Mouse (Mus musculus) hindbrain, embryonic 10.5 days (tissue): ENCODE data around the gene Mien1. TPM values are rescaled to one million over a fixed set of nuclear protein-coding genes. Genes with fewer than 3 reads are reported as not detected.
A peak's percentile ranks its signal among the peaks of the same experiment; 100 is the strongest.

ENCODE experiments used
- DNase-seq: peaks from one replicate; pipeline ENCODE4 v3.0.0-alpha.2; 2017; ENCODE audit warnings: low spot score
- H3K27ac ChIP-seq: fragments of 300-500 bp; sonication (generic); 2 replicates; pipeline ENCODE4 v1.5.1; 2016; ENCODE audit warnings: mild to moderate bottlenecking, moderate library complexity
- H3K27me3 ChIP-seq: fragments of 300-500 bp; sonication (generic); 2 replicates; pipeline ENCODE4 v1.6.1; 2016; ENCODE audit warnings: mild to moderate bottlenecking; ENCODE audit not compliant: poor library complexity, insufficient read depth, severe bottlenecking
- H3K36me3 ChIP-seq: fragments of 300-500 bp; sonication (generic); 2 replicates; pipeline ENCODE4 v1.6.1; 2016; ENCODE audit warnings: mild to moderate bottlenecking, moderate library complexity
- H3K4me1 ChIP-seq: fragments of 300-500 bp; sonication (generic); replicated peaks from 2 replicates; pipeline ENCODE4 v1.6.1; 2016; ENCODE audit warnings: mild to moderate bottlenecking
- H3K4me3 ChIP-seq: fragments of 300-500 bp; sonication (generic); 2 replicates; pipeline ENCODE4 v1.5.1; 2016; ENCODE audit warnings: mild to moderate bottlenecking, moderate library complexity
- H3K9me3 ChIP-seq: fragments of 300-500 bp; sonication (generic); 2 replicates; pipeline ENCODE4 v1.6.1; 2016; ENCODE audit warnings: mild to moderate bottlenecking, moderate library complexity
- WGBS: fragments of 180-500 bp; shearing (Covaris S2); methylation state at CpG from one replicate; pipeline ENCODE4 v1.1.7; 2016; 5-methylcytosine and 5-hydroxymethylcytosine counted together
- polyA plus RNA-seq: library from polyadenylated mRNA; unstranded; fragments of >200 nt; fragmentation: Nextera tagmentation; extraction: Ambion mirVana; gene quantifications from 2 replicates; pipeline ENCODE4 v1.2.1, GENCODE M21; 2016

Mien1 gene
- polyA plus RNA-seq: 120 and 161 TPM in 2 replicates

- Histone ChIP-seq H3K9me3 (no peaks in the 10 kb centered on the region), H3K27me3 (no peaks in the 10 kb centered on the region), H3K4me3 (peak within 1 kb of the TSS; percentile 79), H3K36me3 (peaks cover 39% of the 10 kb centered on the region), H3K4me1 (peaks cover 11% of the 10 kb centered on the region), H3K27ac (peak within 1 kb of the TSS; percentile 83)
- DNase-seq: peak; percentile 96
- WGBS: 3% methylated on average over 43 of the region's 43 CpGs
Measured at GRCm38 (mm10) chr11:98438331-98439158, at the start of gene Mien1. Gene Mien1, minus strand, starts transcription at chr11:98438991.

- no peaks in the 10 kb centered on the region for H3K36me3 ChIP-seq
- 77% methylated on average over 5 of the region's 5 CpGs for WGBS
- H3K9me3 ChIP-seq: no peaks in the 10 kb centered on the region
- H3K27me3 ChIP-seq: peaks cover 5% of the 10 kb centered on the region; the same call in 1 of the 2 replicates
- DNase-seq: no peak
- no peak overlapping the region for H3K27ac ChIP-seq
- H3K4me1 ChIP-seq: 0 out of 2 replicates have a peak, but pooled peaks cover 8% of the 10 kb centered on the region
- H3K4me3 ChIP-seq: no peak overlapping the region
Measured at GRCm38 (mm10) chr11:98487526-98488040, 48.8 kb upstream of the Mien1 start.

GRCm38 (mm10) chr11:98485749-98486148, 47.0 kb upstream of the Mien1 start:
- WGBS: 88% methylated on average over 2 of the region's 2 CpGs
- DNase-seq: no peak
- Histone ChIP-seq H3K4me1 (0 out of 2 replicates have a peak, but pooled peaks cover 2% of the 10 kb centered on the region), H3K27me3 (no peaks in the 10 kb centered on the region), H3K9me3 (no peaks in the 10 kb centered on the region), H3K4me3 (no peak overlapping the region), H3K27ac (no peak overlapping the region), H3K36me3 (no peaks in the 10 kb centered on the region)

GRCm38 (mm10) chr11:98482067-98482466, 43.3 kb upstream of the Mien1 start:
- DNase-seq: no peak
- 84% methylated on average over 10 of the region's 10 CpGs for WGBS
- no peaks in the 10 kb centered on the region for H3K9me3 ChIP-seq
- no peak overlapping the region for H3K4me3 ChIP-seq
- no peak overlapping the region for H3K27ac ChIP-seq
- H3K4me1 ChIP-seq: 0 out of 2 replicates have a peak, but pooled peaks cover 2% of the 10 kb centered on the region
- no peaks in the 10 kb centered on the region for H3K27me3 ChIP-seq
- no peaks in the 10 kb centered on the region for H3K36me3 ChIP-seq

- WGBS: 76% methylated on average over 6 of the region's 6 CpGs
- Histone ChIP-seq H3K27ac (no peak overlapping the region), H3K36me3 (no peaks in the 10 kb centered on the region), H3K4me1 (0 out of 2 replicates have a peak, but pooled peaks cover 2% of the 10 kb centered on the region), H3K27me3 (no peaks in the 10 kb centered on the region), H3K9me3 (no peaks in the 10 kb centered on the region), H3K4me3 (no peak overlapping the region)
- no peak for DNase-seq
Measured at GRCm38 (mm10) chr11:98481231-98481630, 42.4 kb upstream of the Mien1 start.

- no peak for DNase-seq
- Histone ChIP-seq H3K9me3 (no peaks in the 10 kb centered on the region), H3K27ac (no peak overlapping the region), H3K36me3 (no peaks in the 10 kb centered on the region), H3K4me1 (0 out of 2 replicates have a peak, but pooled peaks cover 2% of the 10 kb centered on the region), H3K4me3 (no peak overlapping the region), H3K27me3 (no peaks in the 10 kb centered on the region)
- 87% methylated on average over 12 of the region's 12 CpGs for WGBS
Measured at GRCm38 (mm10) chr11:98479940-98480497, 41.2 kb upstream of the Mien1 start.

GRCm38 (mm10) chr11:98479026-98479939, 40.5 kb upstream of the Mien1 start:
- no peak for DNase-seq
- H3K36me3 ChIP-seq: no peaks in the 10 kb centered on the region
- no peak overlapping the region for H3K4me3 ChIP-seq
- no peak overlapping the region for H3K27ac ChIP-seq
- WGBS: 81% methylated on average over 13 of the region's 13 CpGs
- no peaks in the 10 kb centered on the region for H3K9me3 ChIP-seq
- H3K4me1 ChIP-seq: 0 out of 2 replicates have a peak, but pooled peaks cover 2% of the 10 kb centered on the region
- no peaks in the 10 kb centered on the region for H3K27me3 ChIP-seq

GRCm38 (mm10) chr11:98477011-98477701, 38.4 kb upstream of the Mien1 start:
- no peak overlapping the region for H3K4me3 ChIP-seq
- peaks cover 17% of the 10 kb centered on the region for H3K4me1 ChIP-seq
- no peaks in the 10 kb centered on the region for H3K36me3 ChIP-seq
- 70% methylated on average over 14 of the region's 14 CpGs for WGBS
- H3K27me3 ChIP-seq: 0 out of 2 replicates have a peak, but pooled peaks cover 3% of the 10 kb centered on the region
- no peak for DNase-seq
- no peaks in the 10 kb centered on the region for H3K9me3 ChIP-seq
- H3K27ac ChIP-seq: no peak overlapping the region

- no peak for DNase-seq
- Histone ChIP-seq H3K27me3 (0 out of 2 replicates have a peak, but pooled peaks cover 8% of the 10 kb centered on the region), H3K27ac (no peak overlapping the region), H3K4me3 (no peak overlapping the region), H3K36me3 (no peaks in the 10 kb centered on the region), H3K4me1 (peaks cover 20% of the 10 kb centered on the region), H3K9me3 (no peaks in the 10 kb centered on the region)
- 89% methylated on average over 4 of the region's 4 CpGs for WGBS
Measured at GRCm38 (mm10) chr11:98476434-98476807, 37.6 kb upstream of the Mien1 start.

- Histone ChIP-seq H3K36me3 (no peaks in the 10 kb centered on the region), H3K4me3 (no peak overlapping the region), H3K27me3 (peaks cover 14% of the 10 kb centered on the region; the same call in 1 of the 2 replicates), H3K4me1 (peaks cover 18% of the 10 kb centered on the region), H3K9me3 (no peaks in the 10 kb centered on the region), H3K27ac (no peak overlapping the region)
- no peak for DNase-seq
- 89% methylated on average over 9 of the region's 9 CpGs for WGBS
Measured at GRCm38 (mm10) chr11:98475630-98476433, 37.0 kb upstream of the Mien1 start.

- no peak overlapping the region for H3K4me3 ChIP-seq
- H3K27ac ChIP-seq: no peak overlapping the region
- no peak for DNase-seq
- peaks cover 19% of the 10 kb centered on the region for H3K4me1 ChIP-seq
- peaks cover 16% of the 10 kb centered on the region; the same call in 1 of the 2 replicates for H3K27me3 ChIP-seq
- 91% methylated on average over 11 of the region's 11 CpGs for WGBS
- no peaks in the 10 kb centered on the region for H3K36me3 ChIP-seq
- no peaks in the 10 kb centered on the region for H3K9me3 ChIP-seq
Measured at GRCm38 (mm10) chr11:98474967-98475366, 36.2 kb upstream of the Mien1 start.
